Mouse (Mus musculus) E14TG2a.4 (cell line): ENCODE measurements at regions not wholly inside any gene's neighbourhood (a gene's known extent, or its start where the extent isn't known, plus 50 kb on each side); places are given as distances from the start of the nearest gene placed in this dataset.

Source experiments
- CTCF ChIP-seq: conservative IDR thresholded peaks from 2 replicates; pipeline ENCODE4 v1.5.1; 2014; ENCODE audit warnings: low read length
- POU5F1 ChIP-seq: IDR thresholded peaks from 2 replicates; pipeline ENCODE4 v1.6.1; 2014; ENCODE audit warnings: low read length, borderline replicate concordance

GRCm38 (mm10) chrX:19237048-19237737, 243.9 kb downstream of the Tex13c3 start:
- TF ChIP-seq CTCF (no peak), POU5F1 (no peak)
